Comparison of ENCODE assay signal across 11 mouse cellular contexts in genomic region chr9:91363814-91364126, GRCm38 (mm10). TPM values are rescaled to one million over a fixed set of nuclear protein-coding genes. Genes with fewer than 3 reads are reported as not detected.
A peak's percentile ranks its signal among the peaks of the same experiment; 100 is the strongest.
DNase-seq lines count a peak whose midpoint lies in the region; ATAC-seq and TF ChIP-seq lines count a peak whose summit lies in the region.
"Had no signal": no experiment of that assay in that cellular context is flagged by ENCODE, and none has a peak within 500 bp of the region (broad histone marks: within the 10 kb centered on the region; RNA-seq: fewer than 3 reads in every experiment).

No protein-coding gene starts in this region.

- no peaks in the 10 kb centered on the region for H3K4me1 ChIP-seq in lung, embryonic 14.5 days (ENCODE audit: insufficient read depth)
- H3K4me1 ChIP-seq in forebrain, embryonic 15.5 days, result peaks cover 29% of the 10 kb centered on the region
- peaks cover 49% of the 10 kb centered on the region for H3K4me1 ChIP-seq in midbrain, embryonic 10.5 days
- no peaks in the 10 kb centered on the region for H3K4me1 ChIP-seq in kidney, embryonic 14.5 days (ENCODE audit: control insufficient read depth, insufficient read depth, low read length)
- peaks cover 5% of the 10 kb centered on the region; the same call in 1 of the 2 replicates for H3K4me1 ChIP-seq in thymus, adult 2 months (replicated peaks; ENCODE audit: control insufficient read depth, insufficient read depth, low read length)

- no peaks in the 10 kb centered on the region for H3K9me3 ChIP-seq in lung, embryonic 14.5 days (ENCODE audit: low read depth, low read length)
- no peaks in the 10 kb centered on the region for H3K9me3 ChIP-seq in forebrain, embryonic 15.5 days
- no peaks in the 10 kb centered on the region for H3K9me3 ChIP-seq in midbrain, embryonic 10.5 days (replicated peaks)
- H3K9me3 ChIP-seq in kidney, embryonic 14.5 days (ENCODE audit: control insufficient read depth, low read length), result no peaks in the 10 kb centered on the region
- H3K9me3 ChIP-seq: heart, embryonic 13.5 days had no signal

- no peak overlapping the region for H3K4me3 ChIP-seq in lung, embryonic 14.5 days (ENCODE audit: low read depth, low read length)
- H3K4me3 ChIP-seq in forebrain, embryonic 15.5 days, result peak overlapping the region; percentile 54
- peak overlapping the region; percentile 77 for H3K4me3 ChIP-seq in midbrain, embryonic 10.5 days
- no peak overlapping the region for H3K4me3 ChIP-seq in kidney, embryonic 14.5 days (ENCODE audit: low read length)
- H3K4me3 ChIP-seq in thymus, adult 2 months (ENCODE audit: control insufficient read depth, insufficient read depth, low read length), result no peak overlapping the region

- no peak overlapping the region for H3K4me2 ChIP-seq in lung, embryonic 14.5 days
- H3K4me2 ChIP-seq in forebrain, embryonic 15.5 days (replicated peaks), result peak overlapping the region; percentile 52
- no peak overlapping the region for H3K4me2 ChIP-seq in kidney, embryonic 14.5 days (replicated peaks; ENCODE audit: low read depth, low read length)

- H3K36me3 ChIP-seq in lung, embryonic 14.5 days (ENCODE audit: insufficient read depth), result no peaks in the 10 kb centered on the region
- H3K36me3 ChIP-seq in forebrain, embryonic 15.5 days, result no peaks in the 10 kb centered on the region
- H3K36me3 ChIP-seq in midbrain, embryonic 10.5 days, result peaks cover 31% of the 10 kb centered on the region
- H3K36me3 ChIP-seq in kidney, embryonic 14.5 days (ENCODE audit: control insufficient read depth, insufficient read depth, low read length), result no peaks in the 10 kb centered on the region
- H3K36me3 ChIP-seq in thymus, adult 2 months (ENCODE audit: control insufficient read depth, insufficient read depth, low read length), result no peaks in the 10 kb centered on the region
- H3K36me3 ChIP-seq: heart, embryonic 13.5 days had no signal

- H3K9ac ChIP-seq in lung, embryonic 14.5 days, result no peak overlapping the region
- H3K9ac ChIP-seq in forebrain, embryonic 15.5 days (replicated peaks), result peak overlapping the region; percentile 69
- no peak overlapping the region for H3K9ac ChIP-seq in kidney, embryonic 14.5 days (ENCODE audit: low read depth, low read length)
- H3K9ac ChIP-seq: heart, embryonic 13.5 days had no signal

- 0% methylated on average over 7 of the region's 7 CpGs for WGBS in lung, embryonic 14.5 days
- 3% methylated on average over 7 of the region's 7 CpGs for WGBS in forebrain, embryonic 15.5 days
- under 1% methylated on average over 7 of the region's 7 CpGs for WGBS in midbrain, embryonic 10.5 days
- under 1% methylated on average over 7 of the region's 7 CpGs for WGBS in kidney, embryonic 14.5 days
- WGBS in thymus, adult 2 months, result 3% methylated on average over 7 of the region's 7 CpGs

- DNase-seq in lung, embryonic 14.5 days, result peak; percentile 1
- DNase-seq in lung, postnatal 25 days (ENCODE audit: low spot score), result no peak
- no peak for DNase-seq in midbrain, embryonic 10.5 days (ENCODE audit: low spot score)
- no peak for DNase-seq in MN1 (ENCODE audit: low spot score)
- DNase-seq in thymus, adult 2 months, result no peak
- DNase-seq: kidney, postnatal 36 days had no signal

- H3K27ac ChIP-seq in lung, embryonic 14.5 days (ENCODE audit: low read depth), result no peak overlapping the region
- peak overlapping the region; percentile 90 for H3K27ac ChIP-seq in forebrain, embryonic 15.5 days (replicated peaks)
- peak overlapping the region; percentile 95 for H3K27ac ChIP-seq in midbrain, embryonic 10.5 days (replicated peaks)
- H3K27ac ChIP-seq in kidney, embryonic 14.5 days (ENCODE audit: low read depth, low read length), result no peak overlapping the region
- no peak overlapping the region for H3K27ac ChIP-seq in thymus, adult 2 months (ENCODE audit: control insufficient read depth, insufficient read depth, low read length)
- H3K27ac ChIP-seq: heart, embryonic 13.5 days had no signal

- TF ChIP-seq CTCF in lung, embryonic 14.5 days (IDR thresholded peaks at IDR 0.05; ENCODE audit: low read depth), result no peak
- no peak for TF ChIP-seq CTCF in thymus, adult 2 months (IDR thresholded peaks at IDR 0.05; ENCODE audit: borderline replicate concordance, control insufficient read depth, extremely low read depth, insufficient read depth, low read length, poor library complexity)

- ATAC-seq in lung, embryonic 14.5 days (ENCODE audit: insufficient read depth), result no peak
- ATAC-seq in forebrain, embryonic 15.5 days (replicated peaks), result no peak
- ATAC-seq in kidney, embryonic 14.5 days (ENCODE audit: low FRiP score, low TSS enrichment), result no peak

- peaks cover 96% of the 10 kb centered on the region for H3K27me3 ChIP-seq in lung, embryonic 14.5 days (ENCODE audit: insufficient read depth, low read length)
- peaks cover 24% of the 10 kb centered on the region for H3K27me3 ChIP-seq in forebrain, embryonic 15.5 days
- H3K27me3 ChIP-seq in midbrain, embryonic 10.5 days (ENCODE audit: low read depth, poor library complexity, severe bottlenecking), result peaks cover 100% of the 10 kb centered on the region
- H3K27me3 ChIP-seq in kidney, embryonic 14.5 days (ENCODE audit: control insufficient read depth, insufficient read depth, low read length), result peaks cover 86% of the 10 kb centered on the region
- H3K27me3 ChIP-seq in thymus, adult 2 months (ENCODE audit: control insufficient read depth, insufficient read depth, low read length), result peaks cover 22% of the 10 kb centered on the region; the same call in 1 of the 2 replicates

- TF ChIP-seq POLR2A in thymus, adult 2 months (IDR thresholded peaks at IDR 0.05; ENCODE audit: control insufficient read depth, extremely low read depth, insufficient read depth, low read length, poor library complexity), result no peak

RNA-seq across cellular contexts. Expression of gene Zic4, which starts 1.6 kb away (rescaled TPM):
- polyA plus RNA-seq in lung, embryonic 14.5 days (2014; fragmentation: Nextera tagmentation; extraction: Ambion mirVana), result not detected in 2 replicates
- polyA plus RNA-seq in forebrain, embryonic 15.5 days (2015; fragmentation: Nextera tagmentation; extraction: Ambion mirVana), result 46.2 and 55.0 TPM in 2 replicates
- polyA plus RNA-seq in midbrain, embryonic 10.5 days (2016; fragmentation: Nextera tagmentation; extraction: Ambion mirVana), result 25.1 and 33.5 TPM in 2 replicates
- polyA plus RNA-seq in kidney, embryonic 14.5 days (2014; fragmentation: Nextera tagmentation; extraction: Ambion mirVana), result not detected in 2 replicates
- not detected in 2 replicates for polyA plus RNA-seq in thymus, adult 2 months (2012; rRNA removed)
- polyA plus RNA-seq: heart, embryonic 13.5 days; liver, adult 2 months; thymus, postnatal 0 days had no signal

RNA-seq across cellular contexts. Expression of gene Zic1, which starts 1.8 kb away (rescaled TPM):
- polyA plus RNA-seq in lung, embryonic 14.5 days (2014; fragmentation: Nextera tagmentation; extraction: Ambion mirVana), result not detected in 2 replicates
- polyA plus RNA-seq in forebrain, embryonic 15.5 days (2015; fragmentation: Nextera tagmentation; extraction: Ambion mirVana), result 9.6 and 9.8 TPM in 2 replicates
- polyA plus RNA-seq in midbrain, embryonic 10.5 days (2016; fragmentation: Nextera tagmentation; extraction: Ambion mirVana), result 6.5 and 6.6 TPM in 2 replicates
- polyA plus RNA-seq in kidney, embryonic 14.5 days (2014; fragmentation: Nextera tagmentation; extraction: Ambion mirVana), result 0.04 TPM in 1 of 2 replicates, not detected in the other
- 0.19 and 0.28 TPM in 2 replicates for polyA plus RNA-seq in thymus, adult 2 months (2012; rRNA removed)
- polyA plus RNA-seq: heart, embryonic 13.5 days; liver, adult 2 months; thymus, postnatal 0 days had no signal

Comparison
In these comparisons a context has a peak if more than half of its experiments do, and no peak if none do; other contexts are left out.
1. H3K27ac ChIP-seq: peak in forebrain, embryonic 15.5 days (single experiment) and midbrain, embryonic 10.5 days (single experiment); none in lung, embryonic 14.5 days (single experiment), kidney, embryonic 14.5 days (single experiment) and thymus, adult 2 months (single experiment).
2. H3K4me3 ChIP-seq: peak in forebrain, embryonic 15.5 days (single experiment) and midbrain, embryonic 10.5 days (single experiment); none in lung, embryonic 14.5 days (single experiment), kidney, embryonic 14.5 days (single experiment) and thymus, adult 2 months (single experiment).
3. RNA of gene Zic4, which starts 1.6 kb away (polyA plus RNA-seq): 46.2 to 55.0 TPM in forebrain, embryonic 15.5 days and 25.1 to 33.5 TPM in midbrain, embryonic 10.5 days; not detected in lung, embryonic 14.5 days, not detected in kidney, embryonic 14.5 days and not detected in thymus, adult 2 months; every median in the first group is over 10 times any median in the second.